Mouse (Mus musculus) limb, embryonic 14.5 days (tissue): ENCODE data around the gene Asic2. TPM values are rescaled to one million over a fixed set of nuclear protein-coding genes. Genes with fewer than 3 reads are reported as not detected.

Experiments used
- ATAC-seq: fragments of 200-750 bp; cut with Nextera tagmentation; 2 replicates; pipeline ENCODE4 v1.8.0; 2017; ENCODE audit warnings: low read depth, moderate number of reproducible peaks, moderate TSS enrichment; ENCODE audit not compliant: low FRiP score
- DNase-seq: peaks from one replicate; pipeline ENCODE4 v3.0.0-alpha.2; 2015; ENCODE audit warnings: low spot score
- H3K27ac ChIP-seq: fragments of 300-500 bp; sonication (generic); replicated peaks from 2 replicates; pipeline ENCODE4 v1.5.1; 2014; ENCODE audit warnings: low read depth, mild to moderate bottlenecking, low read length, moderate library complexity, mixed read lengths
- H3K27me3 ChIP-seq: fragments of 300-500 bp; sonication (generic); 2 replicates; pipeline ENCODE4 v1.6.1; 2014; ENCODE audit warnings: low read length, mixed read lengths; ENCODE audit not compliant: control insufficient read depth, insufficient read depth
- H3K36me3 ChIP-seq: fragments of 300-500 bp; sonication (generic); 2 replicates; pipeline ENCODE4 v1.6.1; 2014; ENCODE audit warnings: mild to moderate bottlenecking, low read length, moderate library complexity, mixed read lengths; ENCODE audit not compliant: control insufficient read depth, insufficient read depth
- H3K4me1 ChIP-seq: fragments of 300-500 bp; sonication (generic); 2 replicates; pipeline ENCODE4 v1.6.1; 2014; ENCODE audit warnings: antibody characterized with exemption, low read length, mixed read lengths; ENCODE audit not compliant: control insufficient read depth, insufficient read depth
- H3K4me2 ChIP-seq: fragments of 300-500 bp; sonication (generic); replicated peaks from 2 replicates; pipeline ENCODE4 v1.6.1; 2014; ENCODE audit warnings: low read depth, mild to moderate bottlenecking, low read length, moderate library complexity; ENCODE audit not compliant: severe bottlenecking
- H3K4me3 ChIP-seq: fragments of 300-500 bp; sonication (generic); replicated peaks from 2 replicates; pipeline ENCODE4 v1.5.1; 2014; ENCODE audit warnings: low read length
- H3K9ac ChIP-seq: fragments of 300-500 bp; sonication (generic); 2 replicates; pipeline ENCODE4 v1.6.1; 2014; ENCODE audit warnings: mild to moderate bottlenecking, low read depth, low read length, moderate library complexity; ENCODE audit not compliant: severe bottlenecking
- H3K9me3 ChIP-seq: fragments of 300-500 bp; sonication (generic); 2 replicates; pipeline ENCODE4 v1.6.1; 2016; ENCODE audit warnings: low read length; ENCODE audit not compliant: control insufficient read depth
- POLR2A ChIP-seq: fragments of 200-500 bp; IDR thresholded peaks from 2 replicates; pipeline ENCODE4 v1.8.0; 2012; ENCODE audit warnings: inconsistent platforms, mild to moderate bottlenecking, moderate library complexity, borderline replicate concordance; ENCODE audit not compliant: insufficient read depth, insufficient read length; ENCODE audit errors: extremely low read depth
- WGBS: fragments of 180-500 bp; shearing (Covaris S2); extraction: QIAGEN DNeasy Blood & Tissue Kit; methylation state at CpG from one replicate; pipeline ENCODE4 v1.1.7; 2014; 5-methylcytosine and 5-hydroxymethylcytosine counted together
- polyA plus RNA-seq, 2 experiments: library from polyadenylated mRNA; depleted of rRNA in 1 of 2; stranded (reverse) in 1 of 2; unstranded in 1 of 2; fragments of >200 nt; fragmentation: Nextera tagmentation in 1 of 2; extraction: Ambion mirVana in 1 of 2; gene quantifications; 2 replicates each; pipeline versions ENCODE4 v1.2.1 to v1.2.3; 2012 to 2014

Gene Asic2
- polyA plus RNA-seq, 2 experiments = 0.72 to 1.3 TPM

DNA sequence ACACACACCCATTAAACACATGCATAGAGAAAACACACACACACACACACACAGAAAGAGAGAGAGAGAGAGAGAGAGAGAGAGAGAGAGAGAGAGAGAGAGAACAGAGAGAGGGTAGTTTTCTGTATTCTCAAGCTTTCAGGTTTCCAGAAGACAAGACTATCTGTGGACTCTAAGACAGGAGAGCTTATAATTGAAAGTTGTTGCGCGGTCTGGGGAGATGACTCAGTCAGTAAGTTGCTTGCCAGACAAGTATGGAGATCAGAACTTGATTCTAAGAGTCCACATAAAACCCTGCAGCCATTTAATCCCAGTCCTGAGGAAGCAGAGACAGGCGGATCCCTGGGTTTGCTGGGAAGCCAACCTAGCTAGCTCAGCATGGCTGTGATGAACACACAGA lies 30.4 kb upstream of the Asic2 start:
- no peak for ATAC-seq
- Histone ChIP-seq H3K4me1 (0 out of 2 replicates have a peak, but pooled peaks cover 3% of the 10 kb centered on the region), H3K4me3 (no peak overlapping the region), H3K9me3 (no peaks in the 10 kb centered on the region), H3K9ac (no peak overlapping the region), H3K4me2 (no peak overlapping the region), H3K27ac (no peak overlapping the region), H3K27me3 (0 out of 2 replicates have a peak, but pooled peaks cover 3% of the 10 kb centered on the region), H3K36me3 (no peaks in the 10 kb centered on the region)
- TF ChIP-seq POLR2A = no peak
- WGBS = 91% methylated on average over 3 of the region's 3 CpGs
- no peak for DNase-seq

DNA sequence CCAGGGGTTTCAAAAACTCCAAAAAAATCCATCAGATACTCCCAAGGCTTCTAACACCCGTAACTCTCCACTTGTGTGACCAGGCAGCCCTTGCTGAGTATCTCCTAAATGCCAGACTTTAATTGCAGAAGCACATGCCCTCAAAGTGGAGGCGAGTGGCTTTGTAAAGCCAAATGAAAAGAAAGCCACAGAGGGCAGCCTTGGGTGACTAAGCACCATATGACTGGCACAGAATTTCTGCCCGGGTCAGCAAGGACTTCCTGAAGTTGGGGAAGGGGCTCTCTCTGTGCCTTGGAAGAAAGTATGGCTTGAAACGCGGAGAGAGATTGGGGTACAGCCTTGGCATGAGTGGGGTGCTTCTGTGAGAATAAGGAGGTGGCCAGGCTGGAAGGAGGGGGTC lies 28.8 kb upstream of the Asic2 start:
- WGBS = 86% methylated on average over 5 of the region's 5 CpGs
- H3K36me3 ChIP-seq = no peaks in the 10 kb centered on the region

DNA sequence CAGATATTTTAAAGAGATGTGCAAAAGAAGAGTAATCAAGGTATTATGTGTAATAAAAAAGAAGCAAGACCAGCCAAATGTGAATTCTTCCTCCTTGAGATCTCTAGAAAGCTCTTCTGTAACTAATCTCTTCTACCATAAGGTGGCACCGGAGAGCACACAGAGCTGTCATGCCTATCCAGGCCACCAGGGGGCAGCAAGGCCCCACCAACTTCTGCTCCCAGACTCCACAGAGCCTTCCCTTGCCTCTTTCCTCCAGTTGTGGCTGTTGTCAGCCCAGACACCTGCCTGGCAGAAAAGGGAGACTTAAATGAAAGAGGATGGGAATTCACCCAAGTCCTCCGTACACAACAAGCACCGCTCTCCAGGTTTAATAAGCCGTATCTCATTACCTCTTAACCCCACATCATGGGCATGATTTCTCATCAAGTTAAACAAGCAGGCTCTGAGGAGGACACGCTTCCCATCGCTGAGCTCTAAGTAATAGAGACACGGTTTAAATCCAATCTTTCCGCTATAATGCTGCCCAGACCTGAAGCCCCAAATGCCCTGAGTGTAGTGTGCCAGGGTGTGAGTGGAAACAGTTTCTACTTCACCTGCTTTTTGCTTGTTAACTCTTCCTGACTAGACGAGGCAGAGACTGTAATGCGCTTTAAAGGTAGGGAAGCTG lies 28.1 kb upstream of the Asic2 start:
- ATAC-seq (0 out of 2 replicates have a peak, but pooled peaks have one; percentile 50), DNase-seq (peak; percentile 48)
- peak; percentile 26; the same call in 1 of the 2 replicates for TF ChIP-seq POLR2A
- Histone ChIP-seq H3K9me3 (no peaks in the 10 kb centered on the region), H3K36me3 (no peaks in the 10 kb centered on the region), H3K27me3 (0 out of 2 replicates have a peak, but pooled peaks cover 3% of the 10 kb centered on the region), H3K4me3 (no peak overlapping the region), H3K4me1 (0 out of 2 replicates have a peak, but pooled peaks cover 3% of the 10 kb centered on the region), H3K9ac (no peak overlapping the region), H3K27ac (no peak overlapping the region), H3K4me2 (no peak overlapping the region)
- WGBS = 59% methylated on average over 10 of the region's 10 CpGs

More for the DNA sequence above, 28.8 kb upstream of the Asic2 start:
- no peak overlapping the region for H3K9ac ChIP-seq
- H3K27ac ChIP-seq = no peak overlapping the region
- H3K4me1 ChIP-seq = 0 out of 2 replicates have a peak, but pooled peaks cover 3% of the 10 kb centered on the region
- ATAC-seq (no peak), DNase-seq (no peak)
- no peak for TF ChIP-seq POLR2A
- H3K9me3 ChIP-seq = no peaks in the 10 kb centered on the region
- no peak overlapping the region for H3K4me2 ChIP-seq
- H3K27me3 ChIP-seq = 0 out of 2 replicates have a peak, but pooled peaks cover 3% of the 10 kb centered on the region
- H3K4me3 ChIP-seq = no peak overlapping the region

DNA sequence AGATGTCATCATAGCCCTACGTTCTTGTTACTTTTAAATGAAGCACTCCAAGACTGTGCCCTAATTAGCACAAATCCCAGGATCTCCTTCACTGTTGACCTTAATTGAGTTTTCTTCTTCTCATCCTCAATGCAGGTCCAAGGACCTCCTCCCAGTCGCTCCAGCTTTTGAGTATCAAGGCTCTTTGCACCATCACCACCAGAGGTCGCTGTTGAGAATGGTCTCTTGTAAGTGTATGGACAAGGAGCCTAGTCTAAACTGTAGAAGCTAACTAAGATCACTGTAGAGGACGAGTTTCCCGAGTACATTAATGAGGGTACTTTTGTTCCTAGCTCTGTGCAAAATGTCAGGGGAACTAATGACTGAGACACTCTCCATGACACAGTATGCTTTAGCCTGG lies 14.9 kb upstream of the Asic2 start:
- Histone ChIP-seq H3K4me2 (no peak overlapping the region), H3K27ac (no peak overlapping the region), H3K27me3 (no peaks in the 10 kb centered on the region), H3K36me3 (no peaks in the 10 kb centered on the region), H3K4me3 (no peak overlapping the region), H3K4me1 (peaks cover 4% of the 10 kb centered on the region), H3K9me3 (no peaks in the 10 kb centered on the region), H3K9ac (no peak overlapping the region)
- no peak for ATAC-seq
- 35% methylated on average over 5 of the region's 5 CpGs for WGBS
- no peak for TF ChIP-seq POLR2A
- peak; percentile 75 for DNase-seq

DNA sequence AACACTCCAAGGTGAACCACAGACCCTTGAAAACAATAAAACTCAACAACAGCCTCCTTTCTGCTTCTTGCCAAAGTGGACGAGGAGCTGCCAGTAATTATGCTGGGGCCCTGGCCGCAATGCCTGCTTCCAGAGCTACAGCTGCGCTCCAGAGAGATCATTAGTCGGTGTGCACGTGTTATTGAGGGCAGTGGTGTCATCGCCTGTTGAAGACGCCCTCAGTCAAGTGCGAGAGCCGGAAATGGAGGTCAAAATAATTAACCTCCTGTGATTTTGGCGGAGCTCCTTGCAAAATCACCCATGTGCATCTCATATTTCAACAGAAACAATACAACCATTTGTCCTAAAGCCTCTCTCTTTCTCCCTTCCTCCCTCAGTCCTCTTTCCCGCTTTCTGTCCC lies 13.9 kb upstream of the Asic2 start:
- WGBS = 8% methylated on average over 11 of the region's 11 CpGs
- Histone ChIP-seq H3K9me3 (no peaks in the 10 kb centered on the region), H3K27ac (no peak overlapping the region), H3K4me2 (no peak overlapping the region), H3K4me1 (peaks cover 4% of the 10 kb centered on the region), H3K4me3 (no peak overlapping the region), H3K9ac (no peak overlapping the region), H3K27me3 (no peaks in the 10 kb centered on the region), H3K36me3 (no peaks in the 10 kb centered on the region)
- peak; percentile 55; the same call in 1 of the 2 replicates for ATAC-seq
- DNase-seq = peak; percentile 46
- TF ChIP-seq POLR2A = no peak
